Mouse (Mus musculus) kidney, adult 2 months (tissue): ENCODE data around the gene Stxbp1.

Experiments
- CTCF ChIP-seq: fragments of 200-500 bp; conservative IDR thresholded peaks from 2 replicates; pipeline ENCODE4 v1.5.1; 2011; ENCODE audit warnings: low read depth, mild to moderate bottlenecking, control low read depth, low read length, moderate library complexity, mixed read lengths; ENCODE audit not compliant: insufficient read depth, insufficient read length
- POLR2A ChIP-seq: fragments of 200-500 bp; IDR thresholded peaks from one replicate; pipeline ENCODE4 v1.6.1; 2011; ENCODE audit warnings: low read depth, low read length, control low read depth

DNA sequence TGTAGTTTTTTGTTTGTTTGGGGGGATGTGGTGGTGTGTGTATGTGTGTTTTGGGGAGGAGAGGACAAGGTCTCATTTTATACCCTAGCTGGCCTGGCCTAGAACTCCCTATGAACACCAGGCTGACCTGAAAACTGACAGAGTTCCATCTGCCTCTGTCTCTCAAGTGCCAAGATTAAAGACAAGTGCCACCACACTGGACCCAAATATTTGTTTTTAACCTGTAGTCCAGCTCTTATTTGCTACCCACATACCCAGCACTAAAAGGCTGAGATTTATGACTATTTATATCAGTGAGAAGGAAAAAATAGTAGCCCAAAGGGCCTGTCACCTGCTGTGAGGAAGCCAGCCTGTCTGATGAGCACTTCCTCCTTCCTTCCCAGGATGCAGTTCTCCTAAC is 11.5 kb downstream of the Stxbp1 start:
- no peak for TF ChIP-seq CTCF
- no peak for TF ChIP-seq POLR2A
